Mouse (Mus musculus): ENCODE measurements around the gene Arhgef17. TPM values are rescaled to one million over a fixed set of nuclear protein-coding genes. Genes with fewer than 3 reads are reported as not detected.

Arhgef17 gene
- total RNA-seq, 1 experiment from 2014 or later, result 0.59 TPM

GRCm38 (mm10) chr7:100942789-100943615, 11.1 kb upstream of the Arhgef17 start:
- ATAC-seq (replicated peaks; ENCODE audit: low read depth, poor library complexity, severe bottlenecking), result peak; percentile 84

DNA sequence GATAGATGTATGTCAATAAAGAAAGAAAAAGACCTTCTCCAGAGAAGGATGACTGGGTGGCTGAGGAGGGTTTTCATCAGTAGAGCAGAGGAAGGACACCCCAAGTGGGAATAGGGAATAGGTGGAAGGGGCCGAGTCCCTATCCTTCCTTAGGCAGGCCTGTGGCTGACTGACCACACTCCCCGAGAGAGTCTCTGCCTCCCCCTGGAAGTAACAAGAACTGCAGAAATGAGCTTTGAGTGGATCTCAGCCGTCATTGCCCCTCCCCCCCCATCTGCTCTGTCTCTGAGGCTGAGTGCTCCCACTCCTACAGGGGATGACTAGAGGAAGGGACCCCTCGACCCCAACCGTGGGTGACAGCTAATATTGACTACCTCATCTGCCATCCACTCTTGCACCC, 9.3 kb upstream of the Arhgef17 start:
- no peak for ATAC-seq (replicated peaks; ENCODE audit: low read depth, poor library complexity, severe bottlenecking)

DNA sequence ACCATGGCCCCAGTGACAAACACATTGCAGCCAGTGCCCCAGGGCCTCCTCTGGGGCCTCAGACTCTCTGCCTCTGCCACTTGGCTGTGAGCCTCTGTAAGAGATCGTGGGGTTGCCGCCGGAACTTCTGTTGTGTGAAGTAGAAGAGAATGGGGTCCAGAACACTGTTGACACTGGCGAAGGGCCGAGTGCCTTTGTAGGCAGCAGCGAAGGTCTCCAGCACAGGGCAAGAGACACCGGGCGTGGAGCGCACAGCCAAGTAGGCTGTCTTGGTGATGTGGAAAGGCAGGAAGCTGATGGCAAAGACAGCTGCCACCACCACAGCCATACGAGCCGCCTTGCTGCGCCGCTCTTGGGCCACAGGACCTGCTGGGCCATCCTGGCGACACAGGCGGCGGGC, 6.2 kb upstream of the Arhgef17 start:
- ATAC-seq (replicated peaks; ENCODE audit: low read depth, poor library complexity, severe bottlenecking), result no peak

DNA sequence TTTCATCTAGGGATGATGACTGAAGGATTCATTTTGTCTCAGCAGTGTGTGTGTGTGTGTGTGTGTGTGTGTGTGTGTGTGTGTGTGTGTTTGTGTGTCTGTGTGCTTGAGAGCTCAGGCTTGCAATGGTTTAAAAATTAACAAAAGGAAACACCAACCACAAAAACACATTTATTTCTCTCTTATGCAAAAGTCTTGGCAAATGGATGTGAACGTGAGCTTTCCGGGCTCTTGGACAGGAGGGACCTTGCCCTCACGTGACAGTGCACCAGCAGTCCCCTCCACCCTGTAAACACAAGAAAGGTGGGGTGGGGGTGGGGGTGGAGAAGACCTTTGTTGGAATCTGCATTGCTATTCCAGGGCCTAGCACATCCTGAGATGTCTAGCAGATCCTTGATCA, 5.6 kb upstream of the Arhgef17 start:
- ATAC-seq (replicated peaks; ENCODE audit: low read depth, poor library complexity, severe bottlenecking), result no peak

GRCm38 (mm10) chr7:100933520-100933919, 1.6 kb upstream of the Arhgef17 start:
- no peak for ATAC-seq (replicated peaks; ENCODE audit: low read depth, poor library complexity, severe bottlenecking)

DNA sequence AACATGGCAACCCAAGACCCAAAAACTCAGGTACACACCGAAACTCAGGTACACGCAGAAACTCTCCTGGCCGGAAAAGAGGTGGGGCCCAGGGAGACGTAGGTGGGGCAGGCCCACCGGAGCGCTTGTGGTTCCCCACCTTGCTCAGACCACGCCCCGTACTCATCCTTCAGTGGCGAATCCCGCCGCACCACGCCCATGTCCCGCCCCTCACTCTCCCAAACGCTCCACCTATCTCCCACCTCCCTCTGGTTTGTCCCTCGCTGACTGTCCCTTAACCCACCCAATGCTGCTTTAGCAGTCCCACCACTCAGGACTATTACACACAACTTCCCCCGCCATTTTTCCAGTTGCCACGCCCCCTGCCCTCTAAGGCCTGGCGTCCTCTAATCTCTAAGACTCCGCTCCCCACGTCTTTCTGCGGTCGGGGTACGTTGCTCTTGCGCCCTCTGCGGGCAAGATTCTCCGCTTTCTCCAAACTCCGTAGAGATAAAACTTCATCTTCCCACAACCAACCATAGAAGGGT, 637 bp upstream of the Arhgef17 start:
- peak; percentile 84 for ATAC-seq (replicated peaks; ENCODE audit: low read depth, poor library complexity, severe bottlenecking)

DNA sequence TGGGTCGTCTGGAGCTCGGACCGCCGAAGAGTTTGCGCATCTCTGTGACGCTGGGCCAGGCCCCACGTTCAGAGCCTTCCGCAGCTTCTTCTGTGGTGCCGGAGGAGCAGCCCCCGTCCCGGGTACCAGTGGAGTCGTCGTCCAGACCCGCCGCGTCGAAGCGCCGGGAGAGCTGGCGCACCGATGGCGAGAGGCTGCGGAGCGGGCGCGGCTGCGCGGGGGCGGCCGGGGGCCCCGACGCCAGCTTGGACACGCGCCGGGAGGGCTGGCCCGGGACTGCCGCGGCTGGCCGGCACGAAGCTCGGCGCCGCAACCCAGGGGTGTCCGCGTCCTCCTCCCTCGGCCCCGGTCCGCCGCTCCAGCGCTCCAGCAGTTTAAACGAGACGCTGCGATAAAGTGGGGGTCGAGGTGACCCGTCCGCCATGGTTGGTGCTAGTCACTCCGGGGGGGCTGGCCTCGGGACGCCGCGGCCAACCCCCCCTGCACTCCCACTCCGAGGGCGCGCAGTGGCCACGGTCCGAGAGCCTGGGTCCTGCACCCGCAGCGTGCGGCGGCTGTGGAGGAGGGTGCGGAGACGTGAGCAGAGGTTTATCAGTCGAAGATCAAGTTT, 486 bp downstream of the Arhgef17 start:
- no peak for ATAC-seq (replicated peaks; ENCODE audit: low read depth, poor library complexity, severe bottlenecking)

GRCm38 (mm10) chr7:100930619-100931315, 1.1 kb downstream of the Arhgef17 start:
- ATAC-seq (replicated peaks; ENCODE audit: low read depth, poor library complexity, severe bottlenecking), result peak; percentile 24; the same call in 1 of the 2 replicates

- no peak for ATAC-seq (replicated peaks; ENCODE audit: low read depth, poor library complexity, severe bottlenecking)
These were observed 2.1 kb downstream of the Arhgef17 start for GRCm38 (mm10) chr7:100929639-100930303.

- no peak for ATAC-seq (replicated peaks; ENCODE audit: low read depth, poor library complexity, severe bottlenecking)
These were observed 3.5 kb downstream of the Arhgef17 start for GRCm38 (mm10) chr7:100928456-100928855.

GRCm38 (mm10) chr7:100927287-100928000, 4.5 kb downstream of the Arhgef17 start:
- no peak for ATAC-seq (replicated peaks; ENCODE audit: low read depth, poor library complexity, severe bottlenecking)

DNA sequence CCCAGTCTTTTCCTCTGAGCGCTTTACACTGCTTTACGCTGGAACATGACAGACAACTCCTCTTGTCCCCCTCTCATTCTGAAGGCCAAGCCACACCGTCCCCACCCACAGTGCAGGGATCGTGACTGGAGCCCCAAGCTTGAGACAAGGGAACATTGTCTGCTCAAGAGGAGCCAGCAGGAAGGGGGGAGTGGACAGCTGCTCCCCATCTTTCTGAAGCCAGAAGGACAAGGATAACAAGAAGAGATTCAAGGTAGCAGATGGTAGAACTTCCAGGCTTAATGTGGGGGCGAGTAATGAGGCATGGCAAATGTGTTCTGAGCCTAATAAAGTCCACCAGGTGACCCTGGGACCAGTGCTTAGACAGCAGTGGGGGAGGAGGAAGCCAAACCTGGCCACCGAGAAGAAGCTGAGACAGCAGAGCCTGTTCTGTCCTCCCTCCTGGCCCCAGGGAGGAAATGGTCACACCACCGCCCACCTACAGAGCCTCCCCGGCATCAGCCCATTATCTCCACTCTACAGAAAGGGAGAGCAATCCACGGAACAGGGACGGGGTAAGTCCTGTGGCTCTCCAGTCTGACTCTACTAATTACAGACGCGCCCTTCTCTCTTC, 5.5 kb downstream of the Arhgef17 start:
- ATAC-seq (replicated peaks; ENCODE audit: low read depth, poor library complexity, severe bottlenecking), result no peak

GRCm38 (mm10) chr7:100924674-100925445, 7.0 kb downstream of the Arhgef17 start:
- ATAC-seq (replicated peaks; ENCODE audit: low read depth, poor library complexity, severe bottlenecking), result no peak

- ATAC-seq (replicated peaks; ENCODE audit: low read depth, poor library complexity, severe bottlenecking), result no peak
These were observed 7.7 kb downstream of the Arhgef17 start for GRCm38 (mm10) chr7:100924200-100924599.

DNA sequence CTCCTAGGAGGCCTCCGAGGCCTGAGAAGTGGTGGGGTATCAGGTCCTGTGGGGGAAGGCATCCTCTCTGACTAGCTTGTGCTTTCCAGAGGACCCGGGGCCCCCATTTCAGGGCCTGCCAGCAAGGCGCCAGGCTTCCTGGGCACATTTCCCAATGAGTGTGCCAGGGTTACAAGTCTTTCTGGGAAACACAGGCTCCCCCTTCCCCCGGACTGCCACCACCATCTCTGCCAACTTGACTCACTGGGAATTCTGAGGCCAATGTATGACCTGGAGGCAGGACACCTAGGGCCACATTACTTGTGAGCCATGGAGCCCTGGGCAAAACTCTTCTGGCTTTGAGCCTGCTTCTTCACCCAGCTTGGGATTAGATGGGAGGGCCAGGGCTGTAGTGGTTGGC, 9.0 kb downstream of the Arhgef17 start:
- no peak for ATAC-seq (replicated peaks; ENCODE audit: low read depth, poor library complexity, severe bottlenecking)

GRCm38 (mm10) chr7:100921289-100921688, 10.6 kb downstream of the Arhgef17 start:
- no peak for ATAC-seq (replicated peaks; ENCODE audit: low read depth, poor library complexity, severe bottlenecking)

DNA sequence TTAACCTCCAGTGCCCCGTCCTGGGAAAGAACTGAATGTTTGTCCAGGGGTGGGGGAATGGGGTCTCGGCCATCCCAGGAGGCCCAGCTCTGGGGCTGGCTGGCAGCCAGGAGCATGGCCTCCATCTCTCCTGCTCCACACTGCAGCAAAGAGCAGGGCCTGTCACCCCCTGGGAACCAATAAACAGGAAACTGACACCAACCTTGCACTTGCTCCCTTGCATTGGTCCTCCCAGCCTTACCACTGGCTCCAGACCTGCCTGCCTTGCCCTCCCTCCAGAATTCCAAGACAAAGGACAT, 12.1 kb downstream of the Arhgef17 start:
- ATAC-seq (replicated peaks; ENCODE audit: low read depth, poor library complexity, severe bottlenecking), result no peak

DNA sequence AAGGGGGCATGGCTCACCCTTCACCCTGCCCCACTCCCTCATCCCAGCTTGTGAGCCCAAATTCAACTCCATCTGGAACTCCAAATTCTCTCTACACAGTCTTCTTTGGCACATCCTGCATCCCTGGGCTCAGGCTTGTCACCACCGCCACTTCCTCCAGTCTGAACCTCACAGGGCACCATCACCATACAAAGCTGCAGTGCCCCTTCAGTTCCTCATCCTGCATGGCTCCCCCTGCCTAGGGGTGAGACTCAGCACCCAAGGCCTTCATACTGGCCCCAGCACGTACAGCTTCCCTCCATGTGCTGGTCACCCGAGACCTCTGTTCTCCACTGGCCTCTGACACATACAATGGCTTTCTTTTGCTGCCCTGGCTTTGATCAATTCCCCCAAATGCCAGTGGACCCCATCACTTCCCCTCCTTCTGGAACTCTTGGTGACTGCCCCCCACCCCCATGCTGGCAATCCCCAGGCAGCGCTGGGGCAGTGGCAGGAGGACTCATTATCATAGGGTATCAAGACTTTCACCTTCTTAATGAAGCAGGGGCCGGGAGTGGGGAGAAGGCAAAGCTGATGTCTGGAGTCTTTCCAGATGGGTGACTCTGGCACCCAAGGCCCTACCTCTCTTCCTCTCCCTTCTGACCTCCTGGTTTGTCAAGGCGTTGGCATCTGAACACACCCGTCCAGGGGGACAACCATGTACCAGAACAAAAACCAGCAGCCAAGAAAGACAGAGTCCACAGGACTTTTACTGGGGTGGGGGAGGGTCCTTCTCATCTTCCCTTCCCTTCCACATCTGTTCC, 12.7 kb downstream of the Arhgef17 start:
- ATAC-seq (replicated peaks; ENCODE audit: low read depth, poor library complexity, severe bottlenecking), result peak; percentile 45
